Mouse (Mus musculus): ENCODE measurements at regions not wholly inside any gene's neighbourhood (a gene's known extent, or its start where the extent isn't known, plus 50 kb on each side); places are given as distances from the start of the nearest gene placed in this dataset.

DNA sequence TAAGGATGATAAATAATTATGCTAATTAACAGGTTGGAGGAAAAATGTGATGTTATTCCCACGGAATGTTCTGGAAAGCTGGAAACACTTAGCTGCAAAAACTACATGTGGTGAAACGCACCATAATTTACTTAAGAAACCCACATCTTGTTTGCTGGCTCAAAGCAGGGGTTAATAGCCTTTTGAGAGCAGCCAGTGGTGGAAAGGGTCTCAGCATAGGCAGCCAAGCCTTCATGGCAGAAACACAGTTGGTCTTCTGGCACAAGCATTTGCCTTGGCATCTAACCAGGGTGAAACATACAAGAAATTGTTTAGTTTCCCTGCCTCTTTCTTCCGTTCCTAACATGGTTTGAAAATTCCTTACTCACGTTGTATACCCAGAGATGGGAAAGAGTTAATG is 192.1 kb upstream of the Gas1 start:
- DNase-seq, result no peak

DNA sequence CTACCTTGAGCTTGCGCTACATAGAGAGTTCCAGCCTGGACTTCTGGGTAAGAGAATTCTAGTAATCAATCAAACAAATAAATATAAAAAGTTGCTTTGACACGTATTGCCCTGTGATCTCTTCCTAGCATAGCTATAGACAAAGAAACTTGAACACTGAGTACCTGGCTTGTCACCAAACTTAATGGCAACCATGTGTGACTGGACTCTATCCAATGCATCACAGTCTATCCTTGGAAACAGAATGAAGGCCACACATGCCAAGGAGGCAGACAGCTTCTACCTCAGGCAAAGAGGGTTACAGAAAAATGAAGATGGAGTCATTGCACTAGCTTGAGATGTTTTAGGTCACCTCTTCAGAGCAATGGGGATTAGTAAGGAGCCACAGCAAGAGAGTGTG is 194.5 kb upstream of the Gas1 start:
- no peak for DNase-seq

DNA sequence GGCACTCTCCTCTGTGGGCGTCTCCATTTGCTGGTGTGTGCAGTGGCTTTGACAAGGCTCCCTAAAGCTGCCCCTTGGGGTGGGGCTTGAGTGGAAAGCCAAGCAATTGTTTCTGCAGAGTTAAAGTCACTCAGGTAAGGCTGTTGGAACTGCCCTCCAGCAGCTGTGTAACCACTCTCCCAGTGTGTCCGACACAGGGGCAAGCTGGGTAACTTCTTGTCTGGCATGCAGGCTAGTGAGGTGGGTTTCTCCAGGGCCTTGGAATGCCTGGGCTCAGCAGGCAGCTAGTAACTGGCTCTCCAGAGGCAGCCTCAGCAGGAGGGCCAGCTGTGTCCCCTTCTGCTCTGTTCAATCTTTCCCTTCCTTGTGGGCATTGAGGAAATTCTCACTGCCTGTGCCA is 199.5 kb upstream of the Gas1 start:
- DNase-seq, result no peak

DNA sequence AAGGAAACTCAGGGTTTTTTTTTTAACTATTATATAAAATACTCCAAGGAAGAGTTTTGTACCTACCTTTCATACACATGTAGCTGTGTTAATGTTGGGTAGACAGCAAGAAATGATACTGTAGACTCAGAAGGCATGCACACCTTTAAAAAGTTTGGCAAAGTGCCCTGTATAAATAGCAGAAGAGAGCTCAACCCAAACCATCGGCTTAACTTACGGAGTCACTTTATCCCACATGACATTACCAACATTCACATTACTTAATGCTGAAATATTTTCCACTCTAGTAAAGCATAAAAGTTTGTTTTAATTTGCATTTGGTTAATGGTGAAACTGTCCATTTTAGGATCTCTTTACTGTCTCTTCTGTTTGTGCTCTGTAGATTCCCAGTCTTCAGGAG is 205.7 kb upstream of the Gas1 start:
- DNase-seq, result no peak

DNA sequence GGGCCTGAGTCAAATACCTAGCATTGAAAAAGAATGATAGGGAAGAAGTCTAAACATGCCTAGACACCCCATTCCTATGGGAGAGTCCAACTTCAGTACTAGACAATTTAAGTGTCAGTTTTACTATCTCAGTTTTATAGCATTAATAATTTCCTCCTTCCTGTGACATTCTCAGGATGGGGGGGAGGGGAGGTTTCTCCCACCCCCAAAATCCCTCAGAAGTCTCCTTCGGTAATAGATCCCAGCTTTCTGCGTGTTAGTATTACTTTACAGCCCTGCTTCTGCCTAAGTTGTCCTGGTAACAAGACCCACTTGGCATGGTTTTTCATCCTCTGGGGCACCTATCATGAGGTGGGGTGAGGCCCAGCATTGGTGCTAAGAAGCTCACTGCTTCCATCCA is 202.9 kb upstream of the Dapk1 start:
- DNase-seq, result peak; percentile 62

DNA sequence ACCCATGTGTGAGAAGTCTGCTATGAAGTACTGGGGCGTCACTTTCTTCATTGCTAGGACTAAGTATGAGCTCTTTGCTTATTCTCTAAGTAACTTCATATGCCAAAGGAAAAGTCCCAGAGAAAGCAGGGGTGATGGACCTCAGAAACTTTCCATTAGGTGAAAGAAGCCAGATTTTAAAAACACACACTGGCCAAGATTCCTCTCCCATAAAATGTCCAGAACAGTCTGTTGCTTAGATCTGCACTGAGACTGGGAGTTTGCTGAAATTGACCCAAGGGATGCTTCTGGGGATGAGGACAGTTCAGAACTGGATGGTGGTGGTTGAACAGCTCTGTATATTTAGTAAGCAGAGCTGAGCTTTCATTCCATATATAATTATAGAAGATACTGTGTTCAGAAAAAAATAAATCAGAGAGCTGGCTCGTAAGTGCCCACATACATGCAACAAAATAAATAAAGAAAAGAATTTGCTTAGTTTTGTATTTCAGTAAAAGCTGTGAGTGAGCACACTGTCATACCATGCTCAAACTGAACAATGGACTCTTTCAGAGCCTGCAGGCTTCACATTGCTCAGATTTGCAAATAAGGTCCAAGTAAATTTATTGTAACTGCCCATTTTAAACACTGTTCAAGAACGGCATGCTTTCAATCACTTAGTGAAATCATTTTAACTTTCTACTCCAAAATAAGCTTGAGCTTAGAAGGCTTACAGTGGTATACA is 200.8 kb upstream of the Dapk1 start:
- DNase-seq, result no peak

DNA sequence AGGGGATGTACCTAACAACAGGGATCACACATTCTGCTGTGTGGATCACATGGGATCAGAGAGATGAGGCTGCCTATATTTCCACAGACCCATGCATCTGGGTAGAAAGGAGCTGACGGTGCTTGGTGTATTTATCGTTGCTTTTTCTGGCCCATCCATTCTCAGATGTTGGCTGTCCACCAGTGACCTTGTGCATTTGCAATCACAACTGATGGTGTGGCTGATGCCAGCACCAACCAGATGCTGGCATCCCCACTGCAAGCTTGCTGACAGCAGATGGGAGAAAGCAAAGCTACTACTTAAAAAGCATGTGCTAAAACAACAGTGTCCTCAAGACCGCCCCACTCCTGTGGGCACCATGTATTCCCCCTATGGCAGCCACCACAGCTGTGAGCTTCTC is 198.3 kb upstream of the Dapk1 start:
- DNase-seq, result no peak

DNA sequence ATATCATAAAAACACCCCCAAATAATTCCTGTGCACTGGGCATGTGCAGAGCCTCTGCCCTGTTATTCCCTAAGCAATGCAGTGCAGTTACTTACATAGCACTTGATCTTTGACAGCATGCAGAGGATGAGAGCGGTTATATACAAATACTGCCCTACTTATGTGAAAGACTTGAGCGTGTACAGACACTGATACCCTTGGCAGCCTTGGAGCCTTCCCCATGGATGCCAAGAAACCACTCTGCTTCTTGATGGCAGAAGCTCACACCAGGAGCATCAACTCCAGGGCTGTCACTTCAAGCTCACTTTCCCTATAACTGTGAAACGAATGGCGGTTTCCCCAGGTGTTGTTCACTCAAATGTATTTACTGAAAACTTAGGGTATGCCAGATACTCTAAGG is 194.4 kb upstream of the Dapk1 start:
- no peak for DNase-seq

DNA sequence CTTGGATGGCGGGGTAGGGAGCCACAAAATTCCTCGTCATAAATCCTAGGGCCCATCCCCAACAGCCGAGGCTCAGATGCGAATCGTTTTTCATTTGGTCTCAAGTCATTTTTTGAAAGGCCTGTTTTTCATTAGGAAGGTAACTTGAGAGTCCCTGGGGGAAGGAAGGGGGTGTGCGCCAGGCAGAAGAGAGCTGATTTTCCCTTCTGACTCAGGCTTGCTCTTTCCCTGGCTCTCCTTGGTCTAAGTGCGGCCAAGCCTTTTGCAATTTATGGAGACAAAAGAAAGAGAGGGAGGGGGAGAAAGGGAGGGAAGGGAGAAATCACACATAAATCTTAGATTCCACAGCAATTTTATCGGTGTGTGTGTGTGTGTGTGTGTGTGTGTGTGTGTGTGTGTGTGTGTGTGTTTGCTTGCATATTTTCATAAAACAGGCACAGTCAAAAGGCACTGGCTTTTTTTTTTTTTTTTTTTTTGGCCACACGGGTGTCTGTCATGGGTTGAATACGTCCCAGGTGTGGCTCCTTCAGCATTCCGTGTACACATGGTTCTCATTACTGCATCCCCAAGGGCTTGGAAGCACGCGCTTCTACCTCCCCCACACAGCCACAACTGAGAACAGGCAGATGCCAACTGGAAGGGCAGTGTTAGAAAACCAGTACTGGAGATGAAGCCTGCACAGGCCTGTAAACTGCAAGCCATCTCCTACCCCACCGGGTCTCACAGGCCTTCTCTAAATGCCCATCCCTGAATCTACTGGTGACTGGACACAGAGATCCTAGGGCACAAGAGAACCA is 191.8 kb upstream of the Dapk1 start:
- DNase-seq, result peak; percentile 48

DNA sequence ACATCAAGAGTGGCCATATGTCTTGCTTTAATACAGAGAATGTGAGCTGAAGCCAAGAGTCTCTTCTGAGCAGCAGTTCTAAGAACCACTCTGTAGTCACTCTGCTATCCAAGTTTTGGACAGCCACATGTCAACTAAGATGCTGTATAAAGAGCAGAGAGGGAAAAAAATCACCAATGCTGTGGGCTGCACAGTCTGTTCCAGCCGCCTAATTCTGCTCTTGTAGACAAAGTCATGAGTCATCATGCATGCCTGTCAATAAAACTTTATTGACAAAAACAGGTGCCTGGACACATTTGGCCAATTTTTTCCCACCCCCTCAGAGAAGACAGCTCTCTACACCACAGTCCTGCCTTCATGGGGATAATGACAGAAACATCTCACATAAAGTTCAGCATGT is 185.7 kb upstream of the Dapk1 start:
- no peak for DNase-seq

DNA sequence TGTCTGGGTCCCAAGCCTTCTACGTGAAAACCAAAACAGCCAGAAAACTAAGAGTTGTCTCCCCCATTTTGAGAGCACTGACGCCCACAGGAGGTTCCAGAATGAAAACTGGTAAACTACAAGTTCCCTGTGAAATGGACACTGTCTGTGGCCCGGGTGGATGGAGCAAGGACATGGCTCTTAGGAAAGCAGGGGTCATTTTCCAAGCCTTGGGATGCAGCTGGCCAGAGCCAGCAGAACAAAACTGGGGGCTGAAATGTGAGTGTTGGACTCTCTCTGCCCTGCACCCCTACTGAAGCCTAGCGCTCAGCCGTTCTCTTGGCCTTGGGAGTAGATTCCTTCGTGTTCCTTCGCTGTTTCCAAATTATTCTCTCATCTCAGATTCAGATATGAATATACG is 184.7 kb upstream of the Dapk1 start:
- no peak for DNase-seq

DNA sequence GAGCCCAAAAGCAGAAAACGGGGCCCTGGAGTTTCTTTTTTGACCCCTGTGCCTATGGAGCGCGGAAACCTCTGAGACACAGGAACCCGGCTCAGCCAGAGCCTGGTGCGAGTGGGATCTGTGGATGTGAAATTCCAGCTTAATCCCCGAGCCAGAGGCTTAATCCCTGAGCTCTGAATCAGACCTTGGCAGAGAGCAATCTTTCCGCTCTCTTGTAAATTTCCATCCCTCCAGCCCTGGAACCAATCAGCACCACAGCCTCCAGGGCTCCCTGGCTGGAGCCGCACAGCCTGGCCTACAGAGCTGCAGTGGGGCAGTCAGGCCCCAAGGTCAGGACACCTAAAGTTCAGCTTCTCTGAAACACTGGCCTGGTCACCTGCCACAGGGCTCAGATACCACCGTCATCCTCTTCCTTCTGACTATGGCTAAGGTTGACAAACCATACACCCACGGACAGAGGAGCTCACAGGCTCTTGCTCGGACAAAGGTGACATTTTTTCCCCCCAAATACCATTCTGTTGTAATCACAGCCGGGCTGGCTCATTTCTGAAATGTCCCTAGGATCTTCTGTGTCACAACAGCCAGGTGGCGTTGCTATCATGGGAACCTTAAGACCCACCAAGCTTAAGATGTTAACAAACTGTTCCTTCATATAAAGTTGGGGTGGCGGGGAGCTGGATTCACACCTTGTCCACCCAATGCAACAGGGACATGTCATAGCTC is 184.2 kb upstream of the Dapk1 start:
- DNase-seq, result peak; percentile 32

DNA sequence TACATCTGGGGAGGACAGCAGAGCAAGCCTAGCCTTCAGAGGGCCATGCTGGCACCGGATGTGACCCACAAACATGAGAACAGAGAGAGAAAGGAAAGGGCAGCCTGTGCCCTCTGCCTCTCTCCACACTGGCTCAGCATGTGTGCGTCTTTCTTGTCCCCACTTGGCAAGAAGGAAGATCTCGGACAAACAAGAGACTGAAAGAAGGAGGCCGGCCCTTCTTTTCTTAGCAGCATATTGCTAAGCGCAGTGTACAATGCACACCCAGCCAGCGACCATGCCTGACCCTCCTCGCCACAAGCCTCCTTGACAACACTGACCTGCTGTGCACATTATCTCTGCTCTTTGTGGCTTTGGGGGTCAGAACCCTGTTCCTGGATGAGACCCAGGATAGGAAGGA is 181.4 kb upstream of the Dapk1 start:
- DNase-seq, result no peak

DNA sequence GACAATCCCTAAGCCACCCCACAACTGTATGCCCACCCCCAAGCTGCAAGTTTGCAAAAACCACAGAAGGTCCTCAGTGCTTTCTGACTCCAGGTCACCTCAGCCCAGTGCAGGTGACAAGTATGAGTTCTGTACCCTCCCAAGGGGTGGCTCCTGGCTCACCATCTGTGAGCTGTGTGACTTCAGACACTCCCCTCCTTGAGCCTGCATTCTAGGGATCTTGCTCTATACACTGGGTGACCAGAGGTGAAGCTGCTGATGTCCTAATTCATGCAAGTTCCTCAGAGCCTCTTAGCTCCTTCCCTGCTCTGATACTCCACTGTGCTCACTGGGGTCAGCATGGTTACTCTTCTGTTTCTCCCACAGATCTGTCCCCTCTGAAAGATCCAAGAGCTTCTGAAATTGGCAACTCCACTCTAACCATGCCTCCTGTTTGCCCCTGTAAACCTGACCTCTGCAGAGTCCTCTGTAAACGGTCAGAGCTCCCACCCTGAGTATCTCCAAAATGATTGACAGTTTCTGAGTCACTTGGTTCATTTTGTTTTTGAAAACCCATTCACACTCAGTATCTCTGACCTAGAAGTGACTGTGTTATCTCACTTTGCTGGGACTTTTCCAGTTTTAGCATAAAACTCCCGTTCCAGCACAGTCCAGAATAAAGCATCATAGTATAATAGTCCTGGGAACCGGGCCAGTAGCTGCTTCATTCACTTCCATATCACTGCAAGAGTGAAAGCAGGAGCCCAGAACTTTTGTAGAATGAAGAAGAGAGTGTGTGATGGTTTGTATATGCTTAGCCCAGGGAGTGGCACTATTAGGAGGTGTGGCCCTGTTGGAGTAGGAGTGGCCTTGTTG is 180.7 kb upstream of the Dapk1 start:
- peak; percentile 54 for DNase-seq

DNA sequence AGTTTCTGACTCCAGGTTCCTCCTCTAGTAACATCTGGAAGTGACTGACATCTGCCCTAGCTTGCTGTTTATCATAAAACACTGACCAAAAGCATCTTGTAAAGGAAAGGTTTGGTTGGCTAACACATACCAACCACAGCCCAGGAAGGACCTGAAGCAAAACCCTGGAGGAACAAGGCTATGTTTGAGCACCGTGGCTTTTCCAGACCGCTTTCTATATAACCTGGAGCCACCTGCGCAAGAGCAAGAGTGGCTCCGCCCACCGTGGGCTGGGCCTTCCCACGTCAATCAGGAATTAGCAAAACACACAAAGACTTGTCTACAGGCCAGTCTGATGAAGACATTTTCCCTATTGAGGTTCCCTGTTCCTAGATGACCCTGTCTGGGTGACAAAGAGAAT is 177.5 kb upstream of the Dapk1 start:
- DNase-seq, result no peak

DNA sequence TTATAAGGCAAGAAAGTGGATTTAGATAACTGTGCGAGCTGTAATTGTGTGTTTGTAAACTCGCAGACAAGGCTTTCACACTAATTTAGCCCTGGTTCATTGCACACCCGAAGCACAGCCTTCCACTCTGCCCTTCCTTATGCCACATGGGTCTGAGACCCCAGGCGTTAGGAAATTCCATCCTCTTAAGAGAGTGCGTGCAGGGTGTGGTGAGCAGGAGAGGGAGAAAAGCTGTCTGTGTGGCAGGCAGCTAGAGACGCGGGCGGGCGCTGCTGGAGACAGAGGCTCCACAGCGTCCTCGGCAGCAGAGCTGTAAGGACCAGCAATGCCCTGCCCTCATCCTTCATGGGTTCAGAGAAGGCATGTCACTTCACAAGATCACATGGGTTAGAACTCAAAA is 176.6 kb upstream of the Dapk1 start:
- DNase-seq, result no peak

DNA sequence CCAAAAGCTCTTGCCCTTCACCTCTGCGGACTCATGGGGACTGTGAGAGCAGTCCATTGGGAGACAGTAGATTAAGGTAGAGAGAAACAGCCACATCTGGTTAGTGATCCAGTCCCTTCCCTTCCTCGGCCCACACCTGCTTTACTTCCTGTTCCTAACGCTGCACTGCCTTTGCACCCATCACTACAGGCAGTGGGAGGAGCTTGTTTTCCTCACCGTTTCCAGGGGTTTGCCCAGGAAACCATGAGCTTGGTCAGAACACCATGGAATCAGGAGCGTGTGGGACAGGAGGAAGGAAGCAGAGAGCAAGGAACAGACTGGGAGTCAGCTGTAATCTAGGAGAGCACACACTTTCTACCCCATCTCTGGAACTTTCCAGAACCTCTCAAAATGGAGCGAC is 176.2 kb upstream of the Dapk1 start:
- no peak for DNase-seq

DNA sequence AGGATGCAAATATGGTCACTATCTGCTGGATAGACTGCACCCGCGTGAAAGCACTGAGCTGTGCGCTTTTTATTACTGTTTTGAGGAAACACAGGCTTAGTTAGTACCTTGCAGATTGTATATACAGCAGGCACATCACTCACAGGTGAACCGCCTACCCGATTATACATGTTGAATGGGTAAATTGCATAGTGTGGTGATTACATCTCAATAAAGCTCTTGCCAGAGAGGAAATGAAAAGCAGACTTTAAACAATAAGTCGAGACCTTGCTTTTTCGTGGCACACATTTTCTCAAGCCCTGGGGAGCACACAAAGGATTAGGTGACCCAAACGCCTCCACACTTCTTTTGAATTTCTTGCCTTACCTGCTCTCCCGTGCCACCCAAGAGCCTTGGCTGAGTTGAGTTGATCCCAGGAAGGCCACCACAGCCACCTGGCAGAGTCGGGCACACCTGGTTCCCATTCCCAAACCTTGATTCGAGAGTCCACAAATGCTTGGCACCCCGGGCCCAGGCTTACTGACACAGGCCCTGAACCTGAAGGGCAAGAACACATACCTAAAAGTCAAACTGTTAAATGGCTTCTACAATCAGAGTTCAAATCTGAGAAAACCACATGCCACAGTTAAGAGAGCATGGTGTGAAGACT is 175.4 kb upstream of the Dapk1 start:
- no peak for DNase-seq

DNA sequence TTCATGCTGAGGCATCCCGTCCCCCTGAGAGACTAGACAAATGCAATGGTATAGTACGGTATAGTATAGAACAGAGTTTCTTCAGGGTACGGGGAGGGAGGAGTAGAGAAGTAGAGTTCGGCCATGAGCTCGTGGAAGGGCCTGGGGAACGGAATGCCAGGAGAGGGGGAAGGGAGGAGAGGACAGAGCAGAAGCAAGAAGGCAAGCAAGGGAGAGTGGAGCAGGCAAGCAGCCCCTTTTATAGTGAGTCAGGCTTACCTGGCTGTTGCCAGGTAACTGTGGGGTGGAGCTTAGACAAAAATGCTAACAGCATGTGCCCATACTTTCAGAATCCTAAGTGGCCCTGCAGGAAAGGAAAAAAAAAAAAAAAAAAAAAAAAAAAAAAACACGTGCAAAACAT is 174.7 kb upstream of the Dapk1 start:
- DNase-seq, result no peak

DNA sequence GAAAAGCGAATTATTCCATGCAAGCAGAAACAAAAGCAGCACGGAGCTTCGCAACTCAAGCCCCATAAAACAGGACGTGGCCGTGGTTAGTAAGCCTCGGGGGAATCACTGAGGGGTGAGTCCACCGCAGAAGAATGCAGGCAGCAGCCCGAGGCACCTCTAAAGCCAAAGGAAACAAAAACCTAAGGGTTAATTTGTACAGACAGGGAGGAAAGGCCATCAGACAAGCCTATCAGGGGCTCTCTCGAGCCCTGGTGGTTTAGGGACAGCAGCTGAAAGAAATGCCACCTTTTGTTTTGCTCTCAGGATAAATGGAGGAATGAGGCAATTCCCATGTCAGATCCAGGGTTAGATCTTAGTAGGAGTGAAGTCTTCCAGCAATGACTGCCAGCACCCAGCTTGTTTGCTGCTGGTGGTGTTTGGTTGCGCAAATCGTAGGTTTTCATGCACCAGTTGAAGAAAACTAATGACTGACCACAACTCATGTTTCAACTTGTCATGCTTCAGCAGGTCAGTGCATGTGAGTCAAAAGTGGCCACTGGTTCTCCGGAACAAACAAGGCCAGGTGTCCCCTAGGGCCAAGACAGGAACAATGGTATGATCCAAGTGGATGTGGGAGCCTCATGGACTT is 173.9 kb upstream of the Dapk1 start:
- peak; percentile 31 for DNase-seq

DNA sequence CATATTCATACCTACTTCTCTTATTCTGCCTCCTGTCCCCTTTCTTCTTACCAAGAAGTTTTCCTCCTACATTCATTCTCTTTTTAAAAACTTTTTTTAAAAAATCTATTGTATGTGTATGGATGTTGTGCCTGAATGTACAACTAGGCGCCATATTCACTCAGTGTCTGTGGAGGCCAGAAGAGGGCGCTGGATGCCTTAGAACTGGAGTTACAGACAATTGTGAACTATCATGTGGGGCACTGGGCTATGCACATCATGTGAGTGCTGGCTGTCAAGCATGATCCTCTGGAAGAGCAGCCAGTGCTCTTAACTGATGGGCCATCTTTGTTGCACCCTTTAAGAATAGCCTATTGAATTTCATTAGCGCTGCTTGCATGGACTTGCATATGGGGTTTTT is 172.6 kb upstream of the Dapk1 start:
- DNase-seq, result no peak

DNA sequence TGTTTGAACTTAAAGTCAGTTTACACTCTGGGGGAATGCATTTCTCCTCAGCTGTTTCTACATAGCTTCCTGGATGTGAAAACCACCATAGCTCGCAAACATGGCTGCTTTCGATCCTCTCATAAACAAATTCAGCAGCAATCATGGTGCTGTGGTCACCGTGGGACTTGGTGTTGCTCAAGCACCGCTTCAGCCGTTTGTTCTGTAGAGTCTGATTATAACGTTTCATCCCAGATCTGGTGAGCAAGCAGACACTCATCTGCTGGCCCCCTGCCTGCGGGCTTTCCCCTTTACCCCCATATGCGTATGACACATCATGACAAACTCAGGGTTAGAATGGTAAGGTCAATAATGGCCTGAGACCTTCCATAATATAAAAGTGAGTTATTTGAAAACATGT is 170.3 kb upstream of the Dapk1 start:
- no peak for DNase-seq

Measured in kidney, postnatal 10 days (tissue).